8 mouse cellular contexts compared by ENCODE assay signal in genomic region chr13:83720883-83721371, GRCm38 (mm10).
A peak's percentile ranks its signal among the peaks of the same experiment; 100 is the strongest.
DNase-seq lines count a peak whose midpoint lies in the region; ATAC-seq and TF ChIP-seq lines count a peak whose summit lies in the region.

No protein-coding gene starts in this region.

- no peaks in the 10 kb centered on the region for H3K36me3 ChIP-seq in heart, embryonic 15.5 days
- peaks cover 2% of the 10 kb centered on the region; the same call in 1 of the 2 replicates for H3K36me3 ChIP-seq in neural tube, embryonic 12.5 days

- H3K9me3 ChIP-seq in heart, embryonic 15.5 days (replicated peaks): 0 out of 2 replicates have a peak, but pooled peaks cover 3% of the 10 kb centered on the region
- H3K9me3 ChIP-seq in neural tube, embryonic 12.5 days: no peaks in the 10 kb centered on the region

- H3K9ac ChIP-seq in heart, embryonic 15.5 days: no peak overlapping the region
- peak overlapping the region; percentile 100 for H3K9ac ChIP-seq in neural tube, embryonic 12.5 days

- peaks cover 97% of the 10 kb centered on the region for H3K27me3 ChIP-seq in heart, embryonic 15.5 days
- H3K27me3 ChIP-seq in neural tube, embryonic 12.5 days (replicated peaks): peaks cover 9% of the 10 kb centered on the region

- under 1% methylated on average over 30 of the region's 30 CpGs for WGBS in heart, embryonic 15.5 days
- under 1% methylated on average over 30 of the region's 30 CpGs for WGBS in neural tube, embryonic 12.5 days

- H3K4me2 ChIP-seq in heart, embryonic 15.5 days: peak overlapping the region; percentile 53
- H3K4me2 ChIP-seq in neural tube, embryonic 12.5 days (replicated peaks): peak overlapping the region; percentile 72

- TF ChIP-seq CTCF in left cerebral cortex, adult 2 months (IDR thresholded peaks at IDR 0.05): peak; percentile 29

- no peak for DNase-seq in heart, postnatal 10 days
- DNase-seq in cerebellum, adult 8-10 months: peak; percentile 82
- peak; percentile 84 to 86 for DNase-seq in left cerebral cortex, adult 2 months (ENCODE audit: extremely low spot score in 1 of 2, low spot score in 2 of 2)
- no peak for DNase-seq in urinary bladder, adult 2 months (ENCODE audit: low spot score)

- H3K4me1 ChIP-seq in heart, embryonic 15.5 days (replicated peaks): peaks cover 7% of the 10 kb centered on the region
- H3K4me1 ChIP-seq in neural tube, embryonic 12.5 days: no peaks in the 10 kb centered on the region

- intact Hi-C loops in heart, postnatal 10 days (cut with DNase I): no loop called here
- intact Hi-C loops in left cerebral cortex, adult 2 months (cut with DNase I): loop anchor here (5.0 to 10.0 kb wide), 3 partner anchors 596 to 1774 kb away; no protein-coding TSS in a partner anchor

- no peak for ATAC-seq in heart, embryonic 15.5 days (replicated peaks; ENCODE audit: insufficient number of reproducible peaks, insufficient read depth, low FRiP score, low read depth)
- peak; percentile 42 for ATAC-seq in frontal cortex, adult (ENCODE audit: low TSS enrichment)
- peak; percentile 80 for ATAC-seq in neural tube, embryonic 12.5 days (ENCODE audit: low FRiP score, low read depth)
- ATAC-seq in megakaryocyte-erythroid progenitor cell, adult 5-6 weeks (replicated peaks; ENCODE audit: low FRiP score, low TSS enrichment, poor library complexity, severe bottlenecking): no peak

- H3K4me3 ChIP-seq in heart, embryonic 15.5 days: peak overlapping the region; percentile 34
- peak overlapping the region; percentile 83 for H3K4me3 ChIP-seq in left cerebral cortex, adult 2 months
- peak overlapping the region; percentile 67 for H3K4me3 ChIP-seq in neural tube, embryonic 12.5 days

- no peak overlapping the region for H3K27ac ChIP-seq in heart, embryonic 15.5 days
- peak overlapping the region; percentile 99 for H3K27ac ChIP-seq in left cerebral cortex, adult 2 months
- H3K27ac ChIP-seq in neural tube, embryonic 12.5 days: peak overlapping the region; percentile 98

Comparison
In these comparisons a context has a peak if more than half of its experiments do, and no peak if none do; other contexts are left out.
1. ATAC-seq: peak in frontal cortex, adult (single experiment) and neural tube, embryonic 12.5 days (single experiment); none in heart, embryonic 15.5 days (single experiment) and megakaryocyte-erythroid progenitor cell, adult 5-6 weeks (single experiment).
2. DNase-seq: peak in cerebellum, adult 8-10 months (single experiment) and left cerebral cortex, adult 2 months (2 of 2); none in heart, postnatal 10 days (0 of 2) and urinary bladder, adult 2 months (single experiment).
3. Peak in every context shown above with its lines, with median percentiles within 50 percentile points of each other: H3K4me3 ChIP-seq.